In genomic region chr13:35947354-35948000, GRCm38 (mm10) we compare ENCODE assay signal across 9 mouse cellular contexts. TPM values are rescaled to one million over a fixed set of nuclear protein-coding genes. Genes with fewer than 3 reads are reported as not detected.
A peak's percentile ranks its signal among the peaks of the same experiment; 100 is the strongest.
DNase-seq lines count a peak whose midpoint lies in the region; ATAC-seq and TF ChIP-seq lines count a peak whose summit lies in the region.
"Had no signal": no experiment of that assay in that cellular context is flagged by ENCODE, and none has a peak within 500 bp of the region (broad histone marks: within the 10 kb centered on the region; RNA-seq: fewer than 3 reads in every experiment).

No protein-coding gene starts in this region.

- ATAC-seq in intestine, postnatal 0 days: no peak
- ATAC-seq in intestine, embryonic 15.5 days: no peak
- ATAC-seq in frontal cortex, adult (ENCODE audit: low TSS enrichment): peak; percentile 87
- peak; percentile 60 for ATAC-seq in hindbrain, embryonic 14.5 days (ENCODE audit: low FRiP score)
- peak; percentile 78 for ATAC-seq in midbrain, embryonic 16.5 days

- no peaks in the 10 kb centered on the region; the same call in 1 of the 2 replicates for H3K4me1 ChIP-seq in intestine, postnatal 0 days (replicated peaks; ENCODE audit: control insufficient read depth, insufficient read depth, low read length)
- H3K4me1 ChIP-seq in intestine, embryonic 15.5 days (replicated peaks): no peaks in the 10 kb centered on the region
- H3K4me1 ChIP-seq in hindbrain, embryonic 14.5 days (replicated peaks; ENCODE audit: control insufficient read depth, insufficient read depth, low read length): no peaks in the 10 kb centered on the region
- no peaks in the 10 kb centered on the region for H3K4me1 ChIP-seq in midbrain, embryonic 16.5 days (ENCODE audit: control insufficient read depth, insufficient read depth, low read length)
- H3K4me1 ChIP-seq: stomach, embryonic 15.5 days had no signal

- no peak overlapping the region for H3K9ac ChIP-seq in intestine, postnatal 0 days (ENCODE audit: low read depth, low read length)
- no peak overlapping the region for H3K9ac ChIP-seq in intestine, embryonic 15.5 days
- no peak overlapping the region for H3K9ac ChIP-seq in hindbrain, embryonic 14.5 days
- no peak overlapping the region for H3K9ac ChIP-seq in midbrain, embryonic 16.5 days (ENCODE audit: low read depth, low read length)
- H3K9ac ChIP-seq: stomach, embryonic 15.5 days had no signal

- intact Hi-C loops in left cerebral cortex, postnatal 10 days (cut with DNase I): loop anchor here (2.0 to 10.0 kb wide), 2 partner anchors 173 to 917 kb away; no protein-coding TSS in a partner anchor

- 22% methylated on average over 14 of the region's 14 CpGs for WGBS in intestine, postnatal 0 days
- WGBS in intestine, embryonic 15.5 days: 24% methylated on average over 14 of the region's 14 CpGs
- 23% methylated on average over 14 of the region's 14 CpGs for WGBS in hindbrain, embryonic 14.5 days
- WGBS in midbrain, embryonic 16.5 days: 29% methylated on average over 14 of the region's 14 CpGs

- no peaks in the 10 kb centered on the region for H3K36me3 ChIP-seq in intestine, postnatal 0 days (ENCODE audit: control insufficient read depth, insufficient read depth)
- no peaks in the 10 kb centered on the region for H3K36me3 ChIP-seq in intestine, embryonic 15.5 days
- H3K36me3 ChIP-seq in hindbrain, embryonic 14.5 days (replicated peaks; ENCODE audit: control insufficient read depth, insufficient read depth): no peaks in the 10 kb centered on the region
- no peaks in the 10 kb centered on the region for H3K36me3 ChIP-seq in midbrain, embryonic 16.5 days (ENCODE audit: control insufficient read depth, insufficient read depth, low read length)
- H3K36me3 ChIP-seq: stomach, embryonic 15.5 days had no signal

- no peak overlapping the region for H3K4me2 ChIP-seq in intestine, postnatal 0 days (replicated peaks; ENCODE audit: low read depth)
- no peak overlapping the region for H3K4me2 ChIP-seq in intestine, embryonic 15.5 days (replicated peaks)
- H3K4me2 ChIP-seq in hindbrain, embryonic 14.5 days (replicated peaks): no peak overlapping the region
- H3K4me2 ChIP-seq in midbrain, embryonic 16.5 days (ENCODE audit: low read length): no peak overlapping the region
- H3K4me2 ChIP-seq: stomach, embryonic 15.5 days had no signal

- peak; percentile 96 for TF ChIP-seq CTCF in intestine, postnatal 0 days (IDR thresholded peaks at IDR 0.05; ENCODE audit: low read depth)

- no peaks in the 10 kb centered on the region for H3K27me3 ChIP-seq in intestine, postnatal 0 days (replicated peaks; ENCODE audit: control insufficient read depth, insufficient read depth, low read length)
- H3K27me3 ChIP-seq in intestine, embryonic 15.5 days (replicated peaks): no peaks in the 10 kb centered on the region
- H3K27me3 ChIP-seq in hindbrain, embryonic 14.5 days (ENCODE audit: control insufficient read depth, insufficient read depth, low read length): no peaks in the 10 kb centered on the region
- no peaks in the 10 kb centered on the region for H3K27me3 ChIP-seq in midbrain, embryonic 16.5 days (ENCODE audit: control insufficient read depth, insufficient read depth, low read depth, low read length)
- H3K27me3 ChIP-seq: stomach, embryonic 15.5 days had no signal

- H3K4me3 ChIP-seq in intestine, postnatal 0 days (ENCODE audit: low read depth, low read length): no peak overlapping the region
- no peak overlapping the region for H3K4me3 ChIP-seq in intestine, embryonic 15.5 days (replicated peaks)
- no peak overlapping the region for H3K4me3 ChIP-seq in hindbrain, embryonic 14.5 days (replicated peaks; ENCODE audit: low read length)
- no peak overlapping the region for H3K4me3 ChIP-seq in midbrain, embryonic 16.5 days (ENCODE audit: low read depth, low read length)
- H3K4me3 ChIP-seq: stomach, embryonic 15.5 days had no signal

- H3K27ac ChIP-seq in intestine, postnatal 0 days (ENCODE audit: low read depth, low read length): no peak overlapping the region
- no peak overlapping the region for H3K27ac ChIP-seq in intestine, embryonic 15.5 days
- H3K27ac ChIP-seq in hindbrain, embryonic 14.5 days: no peak overlapping the region
- no peak overlapping the region; the same call in 1 of the 2 replicates for H3K27ac ChIP-seq in midbrain, embryonic 16.5 days (ENCODE audit: low read length)
- H3K27ac ChIP-seq: stomach, embryonic 15.5 days had no signal

- H3K9me3 ChIP-seq in intestine, postnatal 0 days (ENCODE audit: control insufficient read depth): no peaks in the 10 kb centered on the region
- no peaks in the 10 kb centered on the region for H3K9me3 ChIP-seq in intestine, embryonic 15.5 days
- H3K9me3 ChIP-seq in hindbrain, embryonic 14.5 days (ENCODE audit: control insufficient read depth, low read length): no peaks in the 10 kb centered on the region
- no peaks in the 10 kb centered on the region for H3K9me3 ChIP-seq in midbrain, embryonic 16.5 days (replicated peaks; ENCODE audit: control insufficient read depth, low read length, poor library complexity, severe bottlenecking)
- H3K9me3 ChIP-seq: stomach, embryonic 15.5 days had no signal

- DNase-seq in cerebellum, adult 9-10 months: peak; percentile 75
- peak; percentile 90 for DNase-seq in hindbrain, embryonic 14.5 days (ENCODE audit: low spot score)
- peak; percentile 75 to 79 for DNase-seq in left cerebral cortex, postnatal 10 days (ENCODE audit: extremely low spot score in 1 of 2, low spot score in 2 of 2)
- peak; percentile 18 to 72 for DNase-seq in spleen, adult 18-20 months

RNA-seq across cellular contexts. Expression of gene Ppp1r3g, which starts 11.2 kb away (rescaled TPM):
- polyA plus RNA-seq in intestine, postnatal 0 days (2015; fragmentation: Nextera tagmentation; extraction: Ambion mirVana): 0.38 and 0.51 TPM in 2 replicates
- 0.70 and 0.71 TPM in 2 replicates for polyA plus RNA-seq in intestine, embryonic 15.5 days (2015; fragmentation: Nextera tagmentation; extraction: Ambion mirVana)
- 0.25 TPM in 1 of 2 replicates, not detected in the other for polyA plus RNA-seq in hindbrain, embryonic 14.5 days (2014; fragmentation: Nextera tagmentation; extraction: Ambion mirVana)
- 10 to 100 TPM in 1 of 2 experiments, 1 to 10 TPM in 1; 5.9 to 11.7 TPM for total RNA-seq in left cerebral cortex, postnatal 10 days (2021)
- polyA plus RNA-seq in midbrain, embryonic 16.5 days (2015; fragmentation: Nextera tagmentation; extraction: Ambion mirVana): 0.48 and 0.95 TPM in 2 replicates

RNA-seq across cellular contexts. Expression of gene Rpp40, which starts 41.3 kb away (rescaled TPM):
- 6.6 and 9.1 TPM in 2 replicates for polyA plus RNA-seq in intestine, postnatal 0 days (2015; fragmentation: Nextera tagmentation; extraction: Ambion mirVana)
- polyA plus RNA-seq in intestine, embryonic 15.5 days (2015; fragmentation: Nextera tagmentation; extraction: Ambion mirVana): 21.6 and 23.8 TPM in 2 replicates
- polyA plus RNA-seq in hindbrain, embryonic 14.5 days (2014; fragmentation: Nextera tagmentation; extraction: Ambion mirVana): 7.3 and 8.3 TPM in 2 replicates
- 1 to 10 TPM; 5.8 to 8.0 TPM for total RNA-seq in left cerebral cortex, postnatal 10 days (2021)
- 5.2 and 6.8 TPM in 2 replicates for polyA plus RNA-seq in midbrain, embryonic 16.5 days (2015; fragmentation: Nextera tagmentation; extraction: Ambion mirVana)

Comparison
In these comparisons a context has a peak if more than half of its experiments do, and no peak if none do; other contexts are left out.
1. ATAC-seq: peak in frontal cortex, adult (single experiment), hindbrain, embryonic 14.5 days (single experiment) and midbrain, embryonic 16.5 days (single experiment); none in intestine, postnatal 0 days (single experiment) and intestine, embryonic 15.5 days (single experiment).
2. Peak in every context shown above with its lines, with median percentiles within 50 percentile points of each other: DNase-seq.